Mouse (Mus musculus) ovary, postnatal 10 days (tissue): ENCODE measurements around the gene Ess2.

Source experiments
- DNase-seq: peaks from one replicate; pipeline ENCODE4 v3.0.0; 2022; ENCODE audit warnings: low spot score

Gene Ess2

GRCm38 (mm10) chr16:17857157-17857556 is 54.0 kb downstream of the Ess2 start:
- DNase-seq = no peak

GRCm38 (mm10) chr16:17853263-17853662 is 57.9 kb downstream of the Ess2 start:
- DNase-seq = no peak

GRCm38 (mm10) chr16:17851860-17852259 is 59.3 kb downstream of the Ess2 start:
- DNase-seq = no peak

GRCm38 (mm10) chr16:17851331-17851730 is 59.8 kb downstream of the Ess2 start:
- no peak for DNase-seq
